Mouse (Mus musculus): ENCODE results near the gene Adad1.

DNA sequence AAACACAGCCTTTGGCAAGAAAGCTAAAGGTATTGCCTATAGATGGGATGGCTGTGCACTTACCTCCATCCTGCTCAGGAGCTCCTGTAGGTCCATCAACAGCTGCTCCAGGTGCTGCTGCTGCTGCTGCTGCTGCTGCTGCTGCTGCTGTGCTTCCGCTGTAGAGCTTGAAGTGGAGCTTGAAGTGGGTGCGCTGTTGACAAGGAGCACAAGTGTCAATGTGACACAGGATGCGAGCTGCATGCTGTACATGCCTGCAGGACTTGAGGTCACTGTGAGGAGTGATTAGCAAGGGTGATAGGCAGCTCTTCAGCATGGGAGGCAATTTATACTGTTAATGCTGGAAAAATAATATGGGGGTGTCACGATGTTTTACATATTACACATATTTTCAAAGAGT, 62.3 kb downstream of the Adad1 start, which contains the start of gene Il2:
- no peak for TF ChIP-seq MAX (IDR thresholded peaks at IDR 0.05)
- no peak for TF ChIP-seq USF1 (IDR thresholded peaks at IDR 0.05; ENCODE audit: low read depth)
